Mouse (Mus musculus) left cerebral cortex, postnatal 25 days (tissue): ENCODE data around the gene Olfr802. TPM values are rescaled to one million over a fixed set of nuclear protein-coding genes. Genes with fewer than 3 reads are reported as not detected.

Experiments
- DNase-seq, 2 experiments: peaks; one replicate each; pipeline ENCODE4 v3.0.0; 2022; ENCODE audit warnings: low spot score in 2 of 2, mixed read lengths in 1 of 2
- intact Hi-C: fragments of 180-260 bp; cut with DNase I; formaldehyde crosslinking; loops from one replicate; pipeline ENCODE4 v1.15.1; 2025
- microRNA-seq, 2 experiments: library from miRNA; unstranded; fragments of <30 nt; microRNA quantifications; one replicate each; pipeline ENCODE4 v1.2.0; 2022
- total RNA-seq, 2 experiments: library from RNA; stranded (reverse); gene quantifications; 2 replicates each; pipeline ENCODE4 v1.2.3; 2021

Gene Olfr802
- total RNA-seq, result under 1 TPM; 0.14 to 0.21 TPM

DNA sequence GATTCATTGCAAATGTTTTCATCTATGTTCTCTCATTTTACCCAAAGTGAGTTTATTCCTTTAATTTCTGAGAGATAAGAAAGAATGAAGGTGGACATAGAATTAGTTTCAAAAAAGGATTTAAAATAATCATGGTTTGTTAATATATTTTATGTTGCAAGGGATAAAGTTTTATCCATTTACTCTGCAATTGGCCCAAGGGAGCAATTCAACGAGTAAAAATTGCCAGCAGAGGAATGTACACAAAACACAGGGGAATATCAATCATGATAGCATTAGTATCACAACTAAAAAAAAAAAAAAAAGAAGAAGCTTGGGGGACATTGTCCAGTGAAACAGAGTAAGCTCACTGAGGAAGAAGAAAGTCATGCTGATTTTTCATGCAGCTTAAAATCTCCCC is at the start of gene Olfr802:
Olfr802 (minus strand) TSS at position 101 of the 400 bp plus-strand sequence.
- no peak for DNase-seq
- intact Hi-C loops, result no loop called here

DNA sequence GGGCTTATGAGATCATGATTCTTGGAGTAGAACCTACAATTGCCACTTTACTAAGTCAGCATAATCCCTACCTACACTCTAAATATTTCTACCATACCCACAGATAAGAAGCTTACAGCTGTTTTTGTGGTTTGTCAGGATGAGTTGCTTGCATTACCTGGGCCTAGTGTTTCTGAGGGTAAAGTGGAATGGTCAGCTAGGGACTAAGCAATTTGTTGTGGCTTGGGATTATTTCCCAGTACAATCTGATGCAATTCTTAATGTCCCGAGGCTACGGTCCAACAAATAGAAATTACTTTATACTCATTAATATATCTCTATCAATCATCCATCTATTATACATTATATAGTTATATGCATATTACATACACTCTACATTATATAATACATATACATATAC is 41.3 kb upstream of the Olfr802 start, which contains the start of gene Olfr805:
Olfr805 (minus strand) TSS at position 101 of the 400 bp plus-strand sequence.
- intact Hi-C loops, result no loop called here
- no peak for DNase-seq

GRCm38 (mm10) chr10:129702910-129703309 is 14.9 kb upstream of the Olfr802 start, which contains the start of gene Olfr804:
Gene Olfr804, plus strand, starts transcription at chr10:129703210.
- DNase-seq, result no peak
- intact Hi-C loops, result no loop called here

DNA sequence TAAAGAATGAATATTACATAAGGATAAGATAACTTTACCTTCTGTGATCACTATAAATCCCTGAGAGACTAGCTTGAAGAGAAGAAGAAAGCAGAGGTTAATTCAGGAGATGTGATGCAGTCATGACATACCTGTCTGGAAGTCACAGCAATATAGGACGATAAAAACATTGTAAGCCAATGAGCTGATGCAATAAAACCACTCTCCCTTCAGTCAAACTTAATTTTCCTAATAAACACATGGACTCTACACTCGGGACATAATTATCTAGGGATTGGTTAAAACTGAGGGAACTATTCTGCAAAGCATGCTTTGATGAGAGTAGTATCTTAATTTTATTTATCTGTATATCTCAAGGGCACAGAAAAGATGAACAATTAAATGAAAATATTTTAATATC is 6.2 kb upstream of the Olfr802 start, which contains the start of gene Olfr803:
Olfr803 (minus strand) TSS at position 101 of the 400 bp plus-strand sequence.
- no peak for DNase-seq
- intact Hi-C loops, result no loop called here

- intact Hi-C loops, result no loop called here
- DNase-seq, result no peak
Measured at GRCm38 (mm10) chr10:129673765-129674164, 14.2 kb downstream of the Olfr802 start, which contains the start of gene Olfr801. Gene Olfr801, minus strand, starts transcription at chr10:129673865.

- DNase-seq, result no peak
- intact Hi-C loops, result no loop called here
Measured at GRCm38 (mm10) chr10:129657394-129657793, 30.6 kb downstream of the Olfr802 start, which contains the start of gene Olfr800. Gene Olfr800, plus strand, starts transcription at chr10:129657694.

DNA sequence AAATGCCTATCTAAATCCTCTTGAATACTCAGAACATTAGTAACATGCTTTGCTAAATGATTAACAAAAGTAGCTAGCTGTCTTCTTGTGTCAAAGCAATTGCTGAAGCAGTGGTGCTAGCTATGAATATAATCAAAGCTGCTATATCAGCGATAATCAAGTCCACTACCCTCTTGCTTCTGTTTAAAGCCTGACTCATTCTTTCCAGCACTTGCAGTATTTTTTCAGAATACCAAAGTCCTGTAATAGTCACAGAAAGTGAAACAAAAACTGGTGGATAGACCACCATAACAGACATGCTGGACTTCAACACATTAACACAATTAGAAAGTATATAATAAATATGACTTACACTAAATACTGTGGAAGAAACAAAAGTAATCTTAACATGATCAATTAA is 36.2 kb downstream of the Olfr802 start:
- no peak for DNase-seq
- intact Hi-C loops, result no loop called here

DNA sequence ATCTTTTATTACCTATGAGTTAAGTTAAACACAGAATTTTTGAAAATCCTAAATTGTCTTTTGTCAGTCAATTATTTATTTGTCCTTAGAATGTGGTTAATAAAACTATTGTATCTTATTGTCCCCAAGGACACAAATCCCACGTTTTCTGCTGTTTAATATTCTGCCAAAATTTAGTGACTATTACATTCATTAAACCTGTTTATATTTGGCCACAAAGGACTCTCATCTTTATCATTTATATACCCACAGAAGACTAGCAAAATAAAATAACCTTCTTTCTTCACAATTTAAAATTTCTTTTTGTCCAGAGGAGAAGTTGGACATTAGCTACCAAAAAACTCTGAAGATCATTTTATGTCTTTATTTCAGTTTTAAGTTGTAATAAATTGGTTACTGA is 50.8 kb downstream of the Olfr802 start, which contains the start of gene Olfr799:
Olfr799 (plus strand) TSS at position 301 of the 400 bp plus-strand sequence.
- intact Hi-C loops, result no loop called here
- DNase-seq, result no peak

DNA sequence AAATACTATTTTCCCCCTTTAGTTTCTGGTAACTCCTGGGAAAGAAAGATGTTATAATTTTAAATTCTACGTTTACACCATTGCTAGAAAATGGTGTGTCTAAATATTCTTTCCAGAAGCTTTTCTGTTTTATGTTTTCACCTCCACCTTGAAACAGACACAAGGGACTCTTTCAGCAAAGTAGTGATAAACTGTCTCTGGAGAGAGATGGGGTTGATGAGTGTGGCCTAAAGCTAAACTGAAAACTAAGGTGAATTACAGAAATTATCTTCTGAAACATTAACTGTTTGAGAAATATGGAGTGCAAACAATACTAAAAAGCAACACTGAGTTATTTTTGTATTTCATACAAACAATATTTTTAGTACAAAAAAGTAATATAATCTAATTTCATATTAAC is 60.1 kb downstream of the Olfr802 start, which contains the start of gene Olfr798:
Olfr798 (minus strand) TSS at position 101 of the 400 bp plus-strand sequence.
- no peak for DNase-seq
- intact Hi-C loops, result no loop called here

Small RNA genes lying within 50 kb of the gene (microRNA-seq; reads per million reads assigned to microRNA genes)
- gene Gm24485, result 0 reads per million in 2 experiments

Other genes with a start within 250 kb of the Olfr802 start
- not detected for gene Olfr787, start 226.3 kb downstream of the Olfr802 start, total RNA-seq
- gene Olfr788, start 217.2 kb downstream of the Olfr802 start, total RNA-seq, result not detected
- gene Olfr789, start 203.4 kb downstream of the Olfr802 start, total RNA-seq, result not detected
- gene Olfr790, start 189.7 kb downstream of the Olfr802 start, total RNA-seq, result not detected
- gene Olfr791, start 166.4 kb downstream of the Olfr802 start, total RNA-seq, result not detected
- not detected for gene Olfr792, start 149.0 kb downstream of the Olfr802 start, total RNA-seq
- not detected for gene Olfr794, start 120.5 kb downstream of the Olfr802 start, total RNA-seq
- not detected for gene Olfr796, start 75.6 kb downstream of the Olfr802 start, total RNA-seq
- not detected for gene Olfr798, start 60.2 kb downstream of the Olfr802 start, total RNA-seq
- not detected for gene Olfr799, start 50.7 kb downstream of the Olfr802 start, total RNA-seq
- gene Olfr800, start 30.5 kb downstream of the Olfr802 start, total RNA-seq, result not detected
- not detected for gene Olfr801, start 14.3 kb downstream of the Olfr802 start, total RNA-seq
- not detected for gene Olfr803, start 6.1 kb upstream of the Olfr802 start, total RNA-seq
- gene Olfr804, start 15.0 kb upstream of the Olfr802 start, total RNA-seq, result not detected
- not detected for gene Olfr805, start 41.2 kb upstream of the Olfr802 start, total RNA-seq
- gene Olfr806, start 53.8 kb upstream of the Olfr802 start, total RNA-seq, result not detected
- gene Olfr807, start 69.6 kb upstream of the Olfr802 start, total RNA-seq, result not detected
- not detected for gene Olfr808, start 77.3 kb upstream of the Olfr802 start, total RNA-seq
- gene Olfr809, start 86.5 kb upstream of the Olfr802 start, total RNA-seq, result not detected
- not detected for gene Olfr810, start 106.7 kb upstream of the Olfr802 start, total RNA-seq
- not detected for gene Olfr811, start 116.2 kb upstream of the Olfr802 start, total RNA-seq
- not detected for gene Olfr812, start 157.9 kb upstream of the Olfr802 start, total RNA-seq
- gene Olfr813, start 167.2 kb upstream of the Olfr802 start, total RNA-seq, result not detected
- gene Olfr814, start 191.7 kb upstream of the Olfr802 start, total RNA-seq, result not detected
- gene Olfr815, start 217.7 kb upstream of the Olfr802 start, total RNA-seq, result not detected
- gene Olfr816, start 227.4 kb upstream of the Olfr802 start, total RNA-seq, result not detected